Mouse (Mus musculus): ENCODE measurements around the gene Susd5. TPM values are rescaled to one million over a fixed set of nuclear protein-coding genes. Genes with fewer than 3 reads are reported as not detected.

Susd5 gene
- polyA plus RNA-seq (2012; ENCODE audit: low replicate concordance): 0.04 TPM in 1 of 2 replicates, not detected in the other

GRCm38 (mm10) chr9:114057090-114057796, at the start of gene Susd5:
Gene Susd5, plus strand, starts transcription at chr9:114057140.

GRCm38 (mm10) chr9:114046028-114046427, 10.9 kb upstream of the Susd5 start, which contains the start of gene Fbxl2:
Gene Fbxl2, minus strand, starts transcription at chr9:114046191.

Other genes with a start within 250 kb of the Susd5 start
- gene Ubp1, start 126.2 kb upstream of the Susd5 start, polyA plus RNA-seq (2012; ENCODE audit: low replicate concordance): 42.9 and 62.3 TPM in 2 replicates
- gene Fbxl2, start 10.9 kb upstream of the Susd5 start, polyA plus RNA-seq (2012; ENCODE audit: low replicate concordance): 0.33 and 0.56 TPM in 2 replicates